Comparison of ENCODE assay signal across 7 mouse cellular contexts in the genomic region with DNA sequence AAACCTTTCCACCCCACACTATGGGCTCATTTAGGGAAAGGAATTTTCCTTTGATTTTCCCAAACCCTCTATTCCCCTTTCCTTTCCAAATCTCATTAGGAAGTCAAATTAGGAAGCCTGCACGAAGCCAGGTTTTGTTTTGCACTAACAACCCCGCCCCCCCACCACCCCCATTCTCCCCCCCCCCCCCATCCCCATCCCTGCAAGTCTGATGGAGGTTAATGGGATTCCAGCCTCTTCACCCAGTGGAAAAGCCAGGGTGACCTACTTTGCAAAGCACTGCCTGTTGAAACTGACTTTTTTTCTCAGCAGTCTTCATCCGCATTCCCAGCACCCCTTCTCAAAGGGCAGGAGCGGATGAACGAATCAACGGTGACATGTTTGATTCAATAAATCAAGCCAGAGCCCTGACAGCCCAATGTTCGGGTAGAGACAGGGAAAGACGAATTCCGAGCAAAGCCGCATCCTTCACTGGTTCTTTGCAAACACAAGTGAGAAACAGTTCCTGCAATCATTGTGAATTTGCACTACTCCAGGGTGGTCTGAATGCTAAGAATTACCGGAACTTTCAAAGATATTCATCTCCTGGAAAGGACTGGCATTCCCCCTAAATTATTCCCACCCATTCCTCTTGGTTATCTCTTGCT.
DNase-seq lines count a peak whose midpoint lies in the region; ATAC-seq and TF ChIP-seq lines count a peak whose summit lies in the region.

No protein-coding gene starts in this region.

- peak; percentile 54 for ATAC-seq in forebrain, postnatal 0 days
- ATAC-seq in midbrain, embryonic 12.5 days (ENCODE audit: low FRiP score, low read depth), result 0 out of 2 replicates have a peak, but pooled peaks have one; percentile 9
- no peak for ATAC-seq in monocyte, adult 5-6 weeks (replicated peaks; ENCODE audit: insufficient number of reproducible peaks, low FRiP score, low TSS enrichment, poor library complexity, severe bottlenecking)

- H3K27me3 ChIP-seq in forebrain, postnatal 0 days (ENCODE audit: insufficient read depth, low read length), result no peaks in the 10 kb centered on the region
- H3K27me3 ChIP-seq in midbrain, embryonic 12.5 days, result peaks cover 8% of the 10 kb centered on the region; the same call in 1 of the 2 replicates

- 0 out of 2 replicates have a peak overlapping the region, but pooled peaks have one; percentile 54 for H3K27ac ChIP-seq in forebrain, postnatal 0 days (ENCODE audit: low read depth, low read length)
- H3K27ac ChIP-seq in midbrain, embryonic 12.5 days (replicated peaks), result no peak overlapping the region

- H3K4me1 ChIP-seq in forebrain, postnatal 0 days (ENCODE audit: insufficient read depth), result no peaks in the 10 kb centered on the region
- peaks cover 6% of the 10 kb centered on the region; the same call in 1 of the 2 replicates for H3K4me1 ChIP-seq in midbrain, embryonic 12.5 days

- H3K4me2 ChIP-seq in forebrain, postnatal 0 days (ENCODE audit: low read depth), result peak overlapping the region; percentile 55
- H3K4me2 ChIP-seq in midbrain, embryonic 12.5 days (replicated peaks), result peak overlapping the region; percentile 64

- peak overlapping the region; percentile 31; the same call in 1 of the 2 replicates for H3K9ac ChIP-seq in forebrain, postnatal 0 days
- H3K9ac ChIP-seq in midbrain, embryonic 12.5 days (replicated peaks), result peak overlapping the region; percentile 41

- TF ChIP-seq CTCF in forebrain, postnatal 0 days (IDR thresholded peaks at IDR 0.05; ENCODE audit: low read depth), result no peak

- peak; percentile 28 for DNase-seq in thymus, postnatal 4 days
- no peak for DNase-seq in thymus, adult 18-20 months
- no peak for DNase-seq in forebrain, postnatal 0 days
- DNase-seq in kidney, postnatal 10 days, result peak; percentile 35
- no peak for DNase-seq in right cerebral cortex, adult 18-20 months

- peak overlapping the region; percentile 30 for H3K4me3 ChIP-seq in forebrain, postnatal 0 days (ENCODE audit: low read depth, low read length)
- peak overlapping the region; percentile 40 for H3K4me3 ChIP-seq in midbrain, embryonic 12.5 days

- WGBS in forebrain, postnatal 0 days, result 2% methylated on average over 11 of the region's 11 CpGs
- 5% methylated on average over 9 of the region's 11 CpGs for WGBS in midbrain, embryonic 12.5 days

- no peaks in the 10 kb centered on the region for H3K36me3 ChIP-seq in forebrain, postnatal 0 days (ENCODE audit: insufficient read depth)
- H3K36me3 ChIP-seq in midbrain, embryonic 12.5 days, result no peaks in the 10 kb centered on the region

- H3K9me3 ChIP-seq in forebrain, postnatal 0 days (ENCODE audit: low read length), result no peaks in the 10 kb centered on the region
- no peaks in the 10 kb centered on the region for H3K9me3 ChIP-seq in midbrain, embryonic 12.5 days

Comparison
In these comparisons a context has a peak if more than half of its experiments do, and no peak if none do; other contexts are left out.
1. DNase-seq: peak in thymus, postnatal 4 days (single experiment) and kidney, postnatal 10 days (single experiment); none in thymus, adult 18-20 months (0 of 2), forebrain, postnatal 0 days (single experiment) and right cerebral cortex, adult 18-20 months (single experiment).